Mouse (Mus musculus): ENCODE measurements around the gene Tead1.

The Tead1 gene

DNA sequence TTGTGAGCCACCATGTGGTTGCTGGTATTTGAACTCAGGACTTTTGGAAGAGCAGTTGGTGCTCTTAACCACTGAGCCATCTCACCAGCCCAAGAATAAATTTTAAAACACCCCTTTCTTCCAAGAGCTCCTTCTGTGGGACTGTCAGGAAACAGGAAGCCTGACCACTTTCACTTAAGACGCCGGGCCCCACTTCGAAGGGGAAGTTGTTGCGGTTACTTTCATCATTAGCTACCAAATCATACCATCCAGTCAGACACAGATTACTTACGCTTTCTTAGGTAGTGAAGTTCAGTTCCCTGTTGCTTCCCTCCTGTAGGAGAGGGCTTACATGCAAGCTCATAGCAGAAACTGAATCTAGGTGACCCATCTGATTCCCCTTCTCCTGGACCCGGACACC, 180.8 kb downstream of the Tead1 start:
- no peak for DNase-seq (ENCODE audit: low spot score in 2 of 2)

DNA sequence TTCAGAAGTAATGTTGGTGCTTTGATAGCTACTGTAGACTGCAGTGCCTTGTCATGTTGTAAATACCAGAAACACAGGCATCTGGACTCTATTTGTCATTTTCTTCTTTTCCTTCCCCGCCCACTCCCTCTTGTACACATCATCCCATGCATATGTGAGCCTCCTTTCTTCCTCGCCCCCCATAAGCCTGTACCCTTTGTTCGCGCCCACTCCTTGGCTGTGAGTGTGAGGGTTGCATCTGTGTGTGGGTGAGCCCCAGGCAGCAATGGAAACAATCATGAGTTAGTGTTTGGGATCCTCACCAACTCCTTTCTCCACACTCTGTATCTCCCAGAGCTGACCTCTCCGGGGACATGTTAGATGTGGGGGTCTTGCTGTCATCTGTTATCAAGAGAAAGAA, 183.0 kb downstream of the Tead1 start:
- no peak for DNase-seq (ENCODE audit: low spot score in 2 of 2)

GRCm38 (mm10) chr7:112864188-112864587, 185.1 kb downstream of the Tead1 start:
- DNase-seq (ENCODE audit: low spot score in 2 of 2) = no peak

DNA sequence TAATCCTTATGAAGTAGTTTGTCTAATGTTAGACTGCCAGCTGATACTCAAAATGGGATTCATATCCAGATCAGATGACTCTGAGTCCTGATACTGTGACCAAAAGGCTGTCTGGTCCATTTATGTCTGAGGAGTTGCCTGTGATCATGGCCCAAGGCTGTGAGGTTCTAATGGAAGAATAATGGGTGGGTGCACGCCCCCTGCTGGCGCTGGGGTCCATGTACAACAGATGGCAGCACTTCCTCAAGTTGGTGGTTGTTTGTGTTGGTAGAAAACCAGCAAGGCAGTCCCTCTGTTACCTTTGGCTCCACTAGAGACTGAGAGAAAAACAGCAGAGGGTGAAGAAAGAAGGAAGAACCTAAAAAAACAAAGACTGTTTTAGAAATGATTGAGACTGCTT, 186.6 kb downstream of the Tead1 start:
- DNase-seq (ENCODE audit: low spot score in 2 of 2) = no peak

GRCm38 (mm10) chr7:112868551-112869465, 189.7 kb downstream of the Tead1 start:
- DNase-seq (ENCODE audit: low spot score in 2 of 2) = peak in 1 of 2 experiments; percentile 9

- no peak for DNase-seq (ENCODE audit: low spot score in 2 of 2)
Measured at GRCm38 (mm10) chr7:112871752-112872151, 192.6 kb downstream of the Tead1 start.

GRCm38 (mm10) chr7:112872435-112873196, 193.5 kb downstream of the Tead1 start:
- DNase-seq (ENCODE audit: low spot score in 2 of 2) = no peak

GRCm38 (mm10) chr7:112876128-112876527, 197.0 kb downstream of the Tead1 start:
- DNase-seq (ENCODE audit: low spot score in 2 of 2) = no peak

GRCm38 (mm10) chr7:112883791-112884274, 204.7 kb downstream of the Tead1 start:
- DNase-seq (ENCODE audit: low spot score in 2 of 2) = no peak

GRCm38 (mm10) chr7:112885546-112885945, 206.4 kb downstream of the Tead1 start:
- no peak for DNase-seq (ENCODE audit: low spot score in 2 of 2)

GRCm38 (mm10) chr7:112891883-112892282, 212.8 kb downstream of the Tead1 start:
- DNase-seq (ENCODE audit: low spot score in 2 of 2) = no peak

- no peak for DNase-seq (ENCODE audit: low spot score in 2 of 2)
Measured at GRCm38 (mm10) chr7:112892595-112892994, 213.5 kb downstream of the Tead1 start.

- DNase-seq (ENCODE audit: low spot score in 2 of 2) = no peak
Measured at GRCm38 (mm10) chr7:112896363-112896762, 217.2 kb downstream of the Tead1 start.

DNA sequence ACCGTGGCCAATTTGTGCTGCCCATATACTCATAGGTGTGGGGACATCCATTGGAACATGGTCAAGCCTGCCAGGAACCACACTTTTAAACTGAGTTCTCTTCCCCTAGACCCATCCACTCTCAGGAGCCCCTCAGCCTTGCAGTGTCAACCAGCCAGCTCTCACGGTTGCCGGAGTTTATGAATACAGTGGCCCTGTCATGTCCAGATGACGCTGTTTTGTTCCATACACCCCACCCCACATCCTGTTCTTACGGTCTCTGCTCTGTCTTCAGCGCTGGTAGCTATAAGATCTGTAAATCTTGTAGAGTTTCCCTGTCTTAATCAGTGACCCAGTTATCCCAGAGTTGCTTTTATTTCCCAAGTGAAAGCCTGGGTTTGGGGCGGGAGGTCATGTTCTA, 222.6 kb downstream of the Tead1 start:
- no peak for DNase-seq (ENCODE audit: low spot score in 2 of 2)

GRCm38 (mm10) chr7:112906848-112907247, 227.7 kb downstream of the Tead1 start:
- no peak for DNase-seq (ENCODE audit: low spot score in 2 of 2)

DNA sequence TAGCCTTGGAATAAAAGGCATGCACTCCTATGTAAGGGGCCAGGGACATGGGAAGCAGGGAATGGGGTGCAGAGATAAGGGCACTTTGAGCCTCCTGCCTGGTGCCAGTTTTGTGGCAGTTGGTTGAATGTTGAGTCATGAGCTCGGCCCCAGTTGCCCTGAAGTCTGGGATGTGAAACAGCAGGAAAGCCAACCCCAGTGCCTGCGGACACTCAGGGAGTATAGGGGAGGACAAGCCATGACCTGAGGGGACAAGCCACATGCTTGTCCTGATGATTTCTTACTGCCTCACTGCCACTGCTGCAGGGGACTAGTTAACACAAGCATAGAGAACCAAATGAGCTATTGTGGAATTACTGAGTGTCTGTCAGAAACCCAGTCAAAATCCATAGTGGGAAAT, 228.3 kb downstream of the Tead1 start:
- no peak for DNase-seq (ENCODE audit: low spot score in 2 of 2)

DNA sequence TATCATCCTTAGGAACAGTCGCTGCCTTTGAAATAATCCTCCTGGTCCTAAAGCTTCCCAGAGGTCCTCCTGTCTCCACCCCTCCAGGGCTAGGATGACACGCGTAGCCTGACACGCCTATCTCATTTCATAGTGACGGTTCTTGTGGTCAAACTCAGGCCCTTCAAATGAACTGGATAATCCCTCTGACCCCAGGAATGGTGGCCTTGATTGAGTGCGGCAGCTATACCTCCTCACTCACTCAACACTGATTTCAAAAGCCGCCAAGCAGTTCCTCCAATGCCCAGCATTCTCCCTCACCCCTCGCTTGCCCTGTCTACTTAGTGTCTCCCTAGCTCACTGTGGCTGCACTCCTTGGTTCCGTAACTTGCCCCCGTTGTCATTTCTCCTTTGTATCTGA, 230.0 kb downstream of the Tead1 start:
- DNase-seq (ENCODE audit: low spot score in 2 of 2) = no peak

DNA sequence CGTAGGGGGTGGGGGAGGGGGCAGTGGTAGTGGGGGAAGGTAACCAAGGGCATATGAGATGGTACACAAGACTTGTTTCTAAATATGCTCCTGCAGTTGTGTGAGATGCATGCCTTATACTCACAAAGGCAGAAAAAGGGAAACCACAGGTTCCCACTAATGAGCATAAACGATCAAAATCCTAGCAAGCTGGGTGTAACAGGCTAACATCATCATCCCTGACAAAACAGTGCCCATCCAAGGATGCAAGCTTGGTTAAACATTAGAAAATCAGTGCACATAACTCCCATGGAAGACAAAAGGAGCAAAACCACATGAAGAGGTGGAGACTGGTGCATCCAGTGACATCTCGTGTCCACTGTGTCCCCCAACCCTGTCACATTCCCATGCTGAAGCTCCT, 233.9 kb downstream of the Tead1 start:
- no peak for DNase-seq (ENCODE audit: low spot score in 2 of 2)

DNA sequence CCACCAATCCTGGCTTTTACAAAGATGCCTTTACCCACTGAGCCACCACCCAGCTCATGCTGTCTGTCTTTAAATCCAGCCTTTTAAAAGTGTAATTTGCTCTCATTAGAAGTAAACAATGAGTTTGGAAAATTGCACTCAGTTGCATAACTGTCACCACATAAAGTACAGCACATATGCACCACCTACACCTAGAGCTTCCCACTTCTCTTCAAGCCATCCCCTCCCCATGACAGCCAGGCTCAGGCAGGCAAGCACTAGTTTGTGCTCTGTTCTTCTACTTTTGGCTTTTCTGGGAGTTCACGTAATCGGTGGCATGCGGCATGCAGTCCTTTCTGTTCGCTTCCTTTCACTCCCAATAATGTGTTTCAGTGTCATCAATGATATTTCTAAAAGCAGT, 236.5 kb downstream of the Tead1 start:
- DNase-seq (ENCODE audit: low spot score in 2 of 2) = no peak

GRCm38 (mm10) chr7:112917613-112918278, 238.6 kb downstream of the Tead1 start:
- no peak for DNase-seq (ENCODE audit: low spot score in 2 of 2)

GRCm38 (mm10) chr7:112918279-112918991, 239.3 kb downstream of the Tead1 start:
- no peak for DNase-seq (ENCODE audit: low spot score in 2 of 2)

Measured in thymus, postnatal 10 days (tissue).